Mouse (Mus musculus) liver, embryonic 14.5 days (tissue): ENCODE results near the gene Cd151. TPM values are rescaled to one million over a fixed set of nuclear protein-coding genes. Genes with fewer than 3 reads are reported as not detected.
A peak's percentile ranks its signal among the peaks of the same experiment; 100 is the strongest.

Source experiments
- ATAC-seq: fragments of 200-750 bp; cut with Nextera tagmentation; 2 replicates; pipeline ENCODE4 v1.8.0; 2017; ENCODE audit warnings: moderate number of reproducible peaks, mild to moderate bottlenecking, moderate library complexity; ENCODE audit not compliant: insufficient read depth
- DNase-seq, 3 experiments: peaks; one replicate each; pipeline ENCODE4 v3.0.0-alpha.2; 2012 to 2013; ENCODE audit warnings: low read depth in 3 of 3, low spot score in 3 of 3
- H3K27ac ChIP-seq: fragments of 300-500 bp; sonication (generic); 2 replicates; pipeline ENCODE4 v1.5.1; 2014; ENCODE audit warnings: moderate library complexity, mild to moderate bottlenecking, control low read depth, inconsistent platforms
- H3K27me3 ChIP-seq: fragments of 300-500 bp; sonication (generic); 2 replicates; pipeline ENCODE4 v1.6.1; 2014; ENCODE audit warnings: mild to moderate bottlenecking, low read length, moderate library complexity; ENCODE audit not compliant: control insufficient read depth, insufficient read depth
- H3K36me3 ChIP-seq: fragments of 300-500 bp; sonication (generic); replicated peaks from 2 replicates; pipeline ENCODE4 v1.6.1; 2014; ENCODE audit warnings: low read depth; ENCODE audit not compliant: control insufficient read depth, insufficient read depth
- H3K4me1 ChIP-seq, 2 experiments: fragments of 200-500 bp in 1 of 2; fragments of 300-500 bp in 1 of 2; sonication (generic) in 1 of 2; replicated peaks; 2 replicates each; pipeline ENCODE4 v1.6.1; 2012 to 2014; ENCODE audit warnings: antibody characterized with exemption in 1 of 2, inconsistent platforms in 1 of 2, low read length in 1 of 2; ENCODE audit not compliant: control insufficient read depth in 2 of 2, insufficient read depth in 2 of 2
- H3K4me2 ChIP-seq: fragments of 300-500 bp; sonication (generic); 2 replicates; pipeline ENCODE4 v1.6.1; 2014; ENCODE audit warnings: low read depth, mild to moderate bottlenecking, control low read depth, moderate library complexity
- H3K4me3 ChIP-seq, 2 experiments: fragments of 200-500 bp in 1 of 2; fragments of 300-500 bp in 1 of 2; sonication (generic) in 1 of 2; 2 replicates each; pipeline ENCODE4 v1.5.1; 2012 to 2014; ENCODE audit warnings: low read depth in 2 of 2, low read length in 2 of 2, mild to moderate bottlenecking in 2 of 2, control low read depth in 1 of 2, inconsistent platforms in 1 of 2, moderate library complexity in 1 of 2; ENCODE audit not compliant: insufficient read depth in 1 of 2
- H3K9ac ChIP-seq: fragments of 300-500 bp; sonication (generic); replicated peaks from 2 replicates; pipeline ENCODE4 v1.6.1; 2014; ENCODE audit warnings: mild to moderate bottlenecking, control low read depth, moderate library complexity
- H3K9me3 ChIP-seq: fragments of 300-500 bp; sonication (generic); 2 replicates; pipeline ENCODE4 v1.6.1; 2016; ENCODE audit warnings: low read length, mixed read lengths; ENCODE audit not compliant: control insufficient read depth
- CTCF ChIP-seq: IDR thresholded peaks from 2 replicates; pipeline ENCODE4 v1.5.1; 2016; ENCODE audit warnings: antibody characterized with exemption, low read depth, control low read depth
- EP300 ChIP-seq: IDR thresholded peaks from 2 replicates; pipeline ENCODE4 v1.6.1; 2016; ENCODE audit warnings: antibody characterized with exemption, low read depth
- WGBS: fragments of 180-500 bp; shearing (Covaris S2); extraction: QIAGEN DNeasy Blood & Tissue Kit; methylation state at CpG from one replicate; pipeline ENCODE4 v1.1.7; 2014; ENCODE audit not compliant: insufficient replicate concordance; 5-methylcytosine and 5-hydroxymethylcytosine counted together
- polyA plus RNA-seq, 2 experiments: library from polyadenylated mRNA; depleted of rRNA in 1 of 2; stranded (reverse) in 1 of 2; unstranded in 1 of 2; fragments of >200 nt; fragmentation: Nextera tagmentation in 1 of 2; extraction: Ambion mirVana in 1 of 2; gene quantifications; 2 replicates each; pipeline versions ENCODE4 v1.2.1 to v1.2.3; 2012 to 2014

Cd151 gene
- polyA plus RNA-seq, 2 experiments, result 13.8 to 20.0 TPM

DNA sequence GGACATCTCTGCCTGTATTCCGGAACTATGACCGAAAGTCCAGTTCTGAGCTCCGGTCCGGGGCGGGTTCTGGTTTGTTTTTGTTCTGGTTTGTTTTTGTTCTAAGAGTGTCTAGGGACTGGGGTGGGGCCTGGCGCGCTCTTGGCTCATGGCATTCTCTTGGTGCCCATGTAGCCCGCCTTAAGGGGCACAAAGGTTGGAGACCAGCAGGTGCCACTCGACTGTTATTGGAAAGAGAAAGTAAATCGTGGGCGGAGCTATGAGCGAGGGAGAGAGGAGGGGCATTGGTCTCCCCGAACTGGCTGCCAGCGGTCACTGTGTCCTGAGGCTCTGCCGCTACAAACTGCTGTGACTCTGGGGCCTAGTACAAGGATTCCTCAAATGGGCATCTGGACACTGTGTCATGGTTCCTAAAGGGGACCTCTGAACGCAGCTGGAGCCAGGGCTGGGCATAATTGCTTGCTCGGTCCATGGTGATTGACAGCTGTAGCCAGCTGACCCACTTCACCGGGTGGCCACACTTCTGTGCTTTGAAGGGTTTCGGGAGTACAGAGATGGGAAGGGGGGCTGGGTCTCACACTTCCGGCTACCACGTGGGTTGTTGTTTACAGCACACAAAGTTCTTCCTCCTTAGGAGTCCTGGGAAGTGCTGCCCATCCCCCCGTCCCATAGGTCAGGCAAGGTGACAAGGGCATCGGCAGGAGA is 11.4 kb upstream of the Cd151 start:
- peaks cover 14% of the 10 kb centered on the region for H3K36me3 ChIP-seq
- H3K9me3 ChIP-seq, result no peaks in the 10 kb centered on the region
- peaks cover 7 to 17% of the 10 kb centered on the region in 2 experiments for H3K4me1 ChIP-seq
- peak overlapping the region; percentile 54 for H3K27ac ChIP-seq
- H3K27me3 ChIP-seq, result peaks cover 7% of the 10 kb centered on the region
- TF ChIP-seq CTCF (no peak; the same call in 1 of the 2 replicates), EP300 (no peak)
- peak overlapping the region; percentile 69 to 88 for H3K4me3 ChIP-seq
- peak overlapping the region; percentile 61 for H3K9ac ChIP-seq
- 2% methylated on average over 23 of the region's 23 CpGs for WGBS
- ATAC-seq, result peak; percentile 28
- H3K4me2 ChIP-seq, result peak overlapping the region; percentile 85
- peak in 1 of 3 experiments; percentile 66 for DNase-seq

DNA sequence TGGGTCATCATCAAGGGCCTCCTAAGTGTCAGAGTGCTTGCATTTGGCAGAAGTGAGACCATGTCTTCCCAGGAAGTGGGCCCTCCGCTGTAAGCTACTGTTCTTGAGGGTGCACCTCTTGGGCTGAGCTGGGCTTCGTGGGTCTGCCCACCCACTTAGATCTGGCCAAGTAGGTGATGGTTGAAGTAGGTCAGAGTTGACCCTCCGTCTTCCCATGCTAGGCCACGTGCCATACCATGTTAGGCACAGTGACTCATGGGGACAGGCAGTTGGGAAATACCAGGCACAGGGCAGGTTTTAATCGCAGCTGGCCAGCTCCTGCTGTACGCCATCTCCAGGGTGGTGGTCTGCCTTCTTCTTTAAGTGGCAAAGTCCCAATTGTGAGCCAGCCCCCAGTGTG is 10.5 kb upstream of the Cd151 start:
- Histone ChIP-seq H3K9me3 (no peaks in the 10 kb centered on the region), H3K4me2 (no peak overlapping the region), H3K4me1 (peaks cover 7 to 16% of the 10 kb centered on the region in 2 experiments), H3K36me3 (peaks cover 4% of the 10 kb centered on the region; the same call in 1 of the 2 replicates), H3K9ac (no peak overlapping the region), H3K4me3 (no peak overlapping the region), H3K27me3 (peaks cover 16% of the 10 kb centered on the region), H3K27ac (no peak overlapping the region)
- DNase-seq, result no peak
- WGBS, result 78% methylated on average over 6 of the region's 6 CpGs
- no peak for ATAC-seq
- TF ChIP-seq EP300, result no peak
- TF ChIP-seq CTCF, result no peak

DNA sequence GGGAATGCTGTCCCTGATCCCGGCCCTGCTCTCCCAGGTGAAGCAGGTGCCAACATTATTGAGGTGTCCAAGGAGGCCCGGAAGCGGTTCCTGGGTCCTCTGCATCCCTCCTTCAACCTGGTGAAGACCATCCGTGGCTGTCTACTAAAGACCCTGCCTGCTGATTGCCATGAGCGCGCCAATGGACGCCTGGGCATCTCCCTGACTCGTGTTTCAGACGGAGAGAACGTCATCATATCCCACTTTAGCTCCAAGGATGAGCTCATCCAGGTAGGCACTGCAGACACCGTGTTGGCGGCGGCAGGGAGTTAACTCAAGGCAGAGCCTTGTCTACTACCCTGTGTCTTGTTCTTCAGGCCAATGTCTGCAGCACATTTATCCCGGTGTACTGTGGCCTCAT is 10.0 kb upstream of the Cd151 start:
- H3K4me3 ChIP-seq, result no peak overlapping the region
- 86% methylated on average over 14 of the region's 14 CpGs for WGBS
- DNase-seq, result no peak
- peaks cover 21% of the 10 kb centered on the region for H3K27me3 ChIP-seq
- no peak for TF ChIP-seq CTCF
- TF ChIP-seq EP300, result no peak
- H3K4me2 ChIP-seq, result no peak overlapping the region
- peaks cover 7 to 12% of the 10 kb centered on the region in 2 experiments for H3K4me1 ChIP-seq
- H3K27ac ChIP-seq, result no peak overlapping the region
- no peak overlapping the region for H3K9ac ChIP-seq
- ATAC-seq, result no peak
- H3K36me3 ChIP-seq, result peaks cover 1% of the 10 kb centered on the region; the same call in 1 of the 2 replicates
- no peaks in the 10 kb centered on the region for H3K9me3 ChIP-seq

DNA sequence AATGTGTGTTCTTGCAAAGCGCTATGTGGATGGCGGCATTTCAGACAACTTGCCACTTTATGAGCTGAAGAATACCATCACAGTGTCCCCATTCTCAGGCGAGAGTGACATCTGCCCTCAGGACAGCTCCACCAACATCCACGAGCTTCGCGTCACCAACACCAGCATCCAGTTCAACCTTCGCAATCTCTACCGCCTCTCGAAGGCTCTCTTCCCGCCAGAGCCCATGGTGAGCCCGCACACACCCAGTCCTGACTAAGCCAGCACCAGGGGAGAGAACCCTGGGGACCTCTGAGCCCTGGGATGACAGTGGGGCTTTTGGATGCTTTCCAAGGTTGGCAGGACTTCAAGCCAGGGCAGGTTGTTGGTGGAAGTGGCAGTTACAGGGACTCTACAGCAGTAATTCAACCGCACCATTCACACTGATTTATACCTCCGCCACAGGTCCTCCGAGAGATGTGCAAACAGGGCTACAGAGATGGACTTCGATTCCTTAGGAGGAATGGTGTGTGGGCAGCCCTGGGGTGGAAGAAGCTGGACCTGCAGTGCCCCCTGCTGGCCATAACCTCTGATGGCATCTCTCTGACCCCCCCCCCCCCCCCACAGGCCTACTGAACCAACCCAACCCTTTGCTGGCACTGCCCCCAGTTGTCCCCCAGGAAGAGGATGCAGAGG is 9.1 kb upstream of the Cd151 start:
- Histone ChIP-seq H3K36me3 (no peaks in the 10 kb centered on the region), H3K9ac (no peak overlapping the region), H3K9me3 (no peaks in the 10 kb centered on the region), H3K4me2 (no peak overlapping the region), H3K27me3 (peaks cover 30% of the 10 kb centered on the region), H3K4me1 (peaks cover 7 to 12% of the 10 kb centered on the region in 2 experiments), H3K4me3 (no peak overlapping the region), H3K27ac (no peak overlapping the region)
- 75% methylated on average over 15 of the region's 15 CpGs for WGBS
- ATAC-seq (no peak), DNase-seq (no peak)
- TF ChIP-seq EP300 (no peak), CTCF (peak; percentile 86)

- ATAC-seq (no peak), DNase-seq (no peak)
- peaks cover 36% of the 10 kb centered on the region for H3K27me3 ChIP-seq
- no peak overlapping the region for H3K4me2 ChIP-seq
- H3K4me1 ChIP-seq, result peaks cover 7 to 12% of the 10 kb centered on the region in 2 experiments
- H3K4me3 ChIP-seq, result no peak overlapping the region
- no peak overlapping the region for H3K27ac ChIP-seq
- H3K36me3 ChIP-seq, result no peaks in the 10 kb centered on the region
- WGBS, result 87% methylated on average over 11 of the region's 11 CpGs
- no peaks in the 10 kb centered on the region for H3K9me3 ChIP-seq
- H3K9ac ChIP-seq, result no peak overlapping the region
- no peak for TF ChIP-seq EP300
- no peak for TF ChIP-seq CTCF
These were observed 8.5 kb upstream of the Cd151 start for GRCm38 (mm10) chr7:141458661-141459060.
